Mouse (Mus musculus): ENCODE results near the gene Afg1l. TPM values are rescaled to one million over a fixed set of nuclear protein-coding genes. Genes with fewer than 3 reads are reported as not detected.
A peak's percentile ranks its signal among the peaks of the same experiment; 100 is the strongest.

The Afg1l gene
- total RNA-seq, 1 experiment from 2014 or later, result 5.4 TPM

- no peak for ATAC-seq (replicated peaks in 1 of 2; ENCODE audit: insufficient read depth in 1 of 2, low FRiP score in 2 of 2, low TSS enrichment in 1 of 2, low read depth in 1 of 2, poor library complexity in 2 of 2, severe bottlenecking in 2 of 2)
Measured at GRCm38 (mm10) chr10:42491158-42491557, 12.8 kb upstream of the Afg1l start.

- no peak for ATAC-seq (replicated peaks in 1 of 2; ENCODE audit: insufficient read depth in 1 of 2, low FRiP score in 2 of 2, low TSS enrichment in 1 of 2, low read depth in 1 of 2, poor library complexity in 2 of 2, severe bottlenecking in 2 of 2)
Measured at GRCm38 (mm10) chr10:42488606-42489296, 10.4 kb upstream of the Afg1l start.

DNA sequence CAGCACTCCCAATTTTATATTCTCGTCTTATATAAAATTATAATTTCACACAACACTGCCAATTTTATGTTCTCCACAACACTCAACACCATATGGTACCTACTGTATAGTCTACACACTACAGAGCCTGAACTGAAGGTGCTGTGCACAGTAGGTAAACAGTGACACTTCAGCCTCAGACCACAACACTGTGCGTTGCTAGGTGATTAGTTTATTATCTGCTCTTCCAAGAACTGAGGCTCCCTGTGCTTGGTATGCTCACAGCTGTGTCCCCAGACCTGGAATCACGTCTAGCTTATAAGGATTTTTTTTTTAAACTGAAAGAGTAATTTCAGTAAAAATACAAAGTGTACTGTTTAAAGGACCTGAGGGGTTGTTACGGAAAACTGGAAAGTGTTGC is 2.4 kb upstream of the Afg1l start:
- ATAC-seq (replicated peaks in 1 of 2; ENCODE audit: insufficient read depth in 1 of 2, low FRiP score in 2 of 2, low TSS enrichment in 1 of 2, low read depth in 1 of 2, poor library complexity in 2 of 2, severe bottlenecking in 2 of 2), result no peak

GRCm38 (mm10) chr10:42477550-42478340 is 620 bp downstream of the Afg1l start:
- ATAC-seq (replicated peaks in 1 of 2; ENCODE audit: insufficient read depth in 1 of 2, low FRiP score in 2 of 2, low TSS enrichment in 1 of 2, low read depth in 1 of 2, poor library complexity in 2 of 2, severe bottlenecking in 2 of 2), result 0 out of 4 replicates have a peak, but pooled peaks of 1 of the 2 experiments have one; percentile 9

GRCm38 (mm10) chr10:42476774-42477475 is 1.4 kb downstream of the Afg1l start:
- ATAC-seq (replicated peaks in 1 of 2; ENCODE audit: insufficient read depth in 1 of 2, low FRiP score in 2 of 2, low TSS enrichment in 1 of 2, low read depth in 1 of 2, poor library complexity in 2 of 2, severe bottlenecking in 2 of 2), result no peak

- ATAC-seq (replicated peaks in 1 of 2; ENCODE audit: insufficient read depth in 1 of 2, low FRiP score in 2 of 2, low TSS enrichment in 1 of 2, low read depth in 1 of 2, poor library complexity in 2 of 2, severe bottlenecking in 2 of 2), result no peak
Measured at GRCm38 (mm10) chr10:42474946-42475514, 3.3 kb downstream of the Afg1l start.

- no peak for ATAC-seq (replicated peaks in 1 of 2; ENCODE audit: insufficient read depth in 1 of 2, low FRiP score in 2 of 2, low TSS enrichment in 1 of 2, low read depth in 1 of 2, poor library complexity in 2 of 2, severe bottlenecking in 2 of 2)
Measured at GRCm38 (mm10) chr10:42464805-42465204, 13.6 kb downstream of the Afg1l start.

GRCm38 (mm10) chr10:42464224-42464623 is 14.1 kb downstream of the Afg1l start:
- no peak for ATAC-seq (replicated peaks in 1 of 2; ENCODE audit: insufficient read depth in 1 of 2, low FRiP score in 2 of 2, low TSS enrichment in 1 of 2, low read depth in 1 of 2, poor library complexity in 2 of 2, severe bottlenecking in 2 of 2)

- ATAC-seq (replicated peaks in 1 of 2; ENCODE audit: insufficient read depth in 1 of 2, low FRiP score in 2 of 2, low TSS enrichment in 1 of 2, low read depth in 1 of 2, poor library complexity in 2 of 2, severe bottlenecking in 2 of 2), result no peak
Measured at GRCm38 (mm10) chr10:42457557-42458191, 20.7 kb downstream of the Afg1l start.

- ATAC-seq (replicated peaks in 1 of 2; ENCODE audit: insufficient read depth in 1 of 2, low FRiP score in 2 of 2, low TSS enrichment in 1 of 2, low read depth in 1 of 2, poor library complexity in 2 of 2, severe bottlenecking in 2 of 2), result no peak
Measured at GRCm38 (mm10) chr10:42455981-42456380, 22.4 kb downstream of the Afg1l start.

DNA sequence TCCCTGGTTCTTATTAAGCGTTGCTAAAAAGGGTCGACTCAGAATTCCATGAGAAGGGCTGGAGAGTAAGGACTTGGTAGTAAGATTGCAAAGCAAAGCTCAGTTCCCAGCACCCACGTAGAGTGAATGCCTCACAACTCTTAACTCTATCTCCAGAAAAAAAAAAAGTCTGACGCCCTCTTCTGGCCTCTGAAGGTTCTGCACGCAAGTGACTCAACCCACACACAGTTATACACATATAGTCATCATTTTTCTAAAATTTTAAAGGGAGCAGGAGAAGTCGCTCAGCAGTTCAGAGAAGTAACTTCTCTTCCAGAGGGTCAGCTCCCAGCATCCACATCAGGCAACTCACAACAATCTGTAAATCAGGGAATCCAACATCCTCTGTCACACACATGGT is 23.7 kb downstream of the Afg1l start:
- ATAC-seq (replicated peaks in 1 of 2; ENCODE audit: insufficient read depth in 1 of 2, low FRiP score in 2 of 2, low TSS enrichment in 1 of 2, low read depth in 1 of 2, poor library complexity in 2 of 2, severe bottlenecking in 2 of 2), result no peak

DNA sequence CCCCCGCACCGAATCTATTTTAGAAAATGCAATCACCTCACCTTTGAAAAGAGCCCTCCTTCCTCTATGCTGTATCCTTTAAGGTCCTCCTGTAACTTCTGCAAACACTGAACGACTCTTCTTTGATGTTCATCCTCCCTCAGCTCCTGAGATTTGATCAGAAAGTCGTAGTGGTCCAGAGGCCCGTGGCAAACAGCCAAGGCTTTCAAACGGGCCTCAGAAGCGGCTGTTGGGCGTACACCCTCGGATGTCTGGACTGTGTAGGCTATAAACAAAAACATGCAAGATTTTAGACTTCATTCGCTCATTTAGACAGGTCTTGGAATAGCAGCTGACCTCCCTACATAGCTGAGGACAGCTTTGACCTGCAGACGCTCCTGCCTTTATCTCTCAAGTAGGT is 24.1 kb downstream of the Afg1l start:
- ATAC-seq (replicated peaks in 1 of 2; ENCODE audit: insufficient read depth in 1 of 2, low FRiP score in 2 of 2, low TSS enrichment in 1 of 2, low read depth in 1 of 2, poor library complexity in 2 of 2, severe bottlenecking in 2 of 2), result no peak

DNA sequence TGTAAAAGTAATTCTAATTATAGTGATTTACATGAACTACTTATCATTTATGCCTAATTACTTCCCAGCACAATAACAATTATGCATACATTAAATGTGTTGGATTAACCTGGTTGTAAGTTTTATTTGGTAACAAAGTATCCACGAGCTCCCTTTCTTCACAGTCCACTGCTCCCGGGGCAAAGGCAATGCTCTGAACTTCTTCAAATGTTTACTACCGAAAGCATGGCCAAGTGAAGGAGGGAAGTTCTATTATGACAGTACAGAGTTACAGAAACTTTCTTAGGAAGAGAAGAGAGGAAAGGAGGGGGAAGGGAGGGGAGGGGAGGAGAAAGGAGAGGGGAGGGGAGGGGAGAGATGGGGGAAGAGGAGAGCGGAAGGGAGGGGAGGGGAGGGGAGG is 28.7 kb downstream of the Afg1l start:
- no peak for ATAC-seq (replicated peaks in 1 of 2; ENCODE audit: insufficient read depth in 1 of 2, low FRiP score in 2 of 2, low TSS enrichment in 1 of 2, low read depth in 1 of 2, poor library complexity in 2 of 2, severe bottlenecking in 2 of 2)

DNA sequence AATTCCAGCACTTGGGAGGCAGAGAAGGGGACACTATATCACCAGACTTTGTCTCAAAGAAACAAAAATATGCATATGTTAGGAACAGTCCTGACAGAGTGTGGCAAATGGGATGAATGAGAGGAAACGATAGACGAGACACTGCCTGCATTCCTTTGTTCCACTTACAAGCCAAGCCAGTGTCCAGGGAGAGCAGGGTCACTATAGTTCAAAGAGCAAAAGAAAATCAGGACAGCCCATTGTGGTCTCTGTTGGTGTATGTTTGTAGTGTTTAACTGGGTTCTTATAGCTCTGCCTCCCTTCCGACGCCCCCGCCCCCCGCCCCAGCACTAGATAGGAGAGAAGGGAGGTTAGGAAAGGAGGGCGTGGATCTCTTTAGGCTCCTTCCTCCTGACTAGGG is 30.0 kb downstream of the Afg1l start:
- no peak for ATAC-seq (replicated peaks in 1 of 2; ENCODE audit: insufficient read depth in 1 of 2, low FRiP score in 2 of 2, low TSS enrichment in 1 of 2, low read depth in 1 of 2, poor library complexity in 2 of 2, severe bottlenecking in 2 of 2)

GRCm38 (mm10) chr10:42446145-42446544 is 32.2 kb downstream of the Afg1l start:
- no peak for ATAC-seq (replicated peaks in 1 of 2; ENCODE audit: insufficient read depth in 1 of 2, low FRiP score in 2 of 2, low TSS enrichment in 1 of 2, low read depth in 1 of 2, poor library complexity in 2 of 2, severe bottlenecking in 2 of 2)

GRCm38 (mm10) chr10:42436842-42437805 is 41.2 kb downstream of the Afg1l start:
- no peak for ATAC-seq (replicated peaks in 1 of 2; ENCODE audit: insufficient read depth in 1 of 2, low FRiP score in 2 of 2, low TSS enrichment in 1 of 2, low read depth in 1 of 2, poor library complexity in 2 of 2, severe bottlenecking in 2 of 2)

Measured in hematopoietic stem cell, adult 5-6 weeks (primary cell).